Mouse (Mus musculus) forebrain, embryonic 16.5 days (tissue): ENCODE results near the gene S100a6. TPM values are rescaled to one million over a fixed set of nuclear protein-coding genes. Genes with fewer than 3 reads are reported as not detected.

ENCODE experiments used
- ATAC-seq: fragments of 200-750 bp; cut with Nextera tagmentation; 2 replicates; pipeline ENCODE4 v1.8.0; 2017; ENCODE audit warnings: mild to moderate bottlenecking, moderate library complexity
- H3K27ac ChIP-seq: fragments of 300-500 bp; sonication (generic); 2 replicates; pipeline ENCODE4 v1.5.1; 2014; ENCODE audit warnings: low read length, control low read depth
- H3K27me3 ChIP-seq: fragments of 300-500 bp; sonication (generic); replicated peaks from 2 replicates; pipeline ENCODE4 v1.6.1; 2014; ENCODE audit warnings: low read length; ENCODE audit not compliant: control insufficient read depth, insufficient read depth
- H3K36me3 ChIP-seq: fragments of 300-500 bp; sonication (generic); 2 replicates; pipeline ENCODE4 v1.6.1; 2014; ENCODE audit not compliant: control insufficient read depth, insufficient read depth
- H3K4me1 ChIP-seq: fragments of 300-500 bp; sonication (generic); replicated peaks from 2 replicates; pipeline ENCODE4 v1.6.1; 2014; ENCODE audit warnings: low read length; ENCODE audit not compliant: control insufficient read depth, insufficient read depth
- H3K4me2 ChIP-seq: fragments of 300-500 bp; sonication (generic); 2 replicates; pipeline ENCODE4 v1.6.1; 2014; ENCODE audit warnings: mild to moderate bottlenecking, low read length, control low read depth
- H3K4me3 ChIP-seq: fragments of 300-500 bp; sonication (generic); replicated peaks from 2 replicates; pipeline ENCODE4 v1.5.1; 2014; ENCODE audit warnings: mild to moderate bottlenecking, low read length, control low read depth
- H3K9ac ChIP-seq: fragments of 300-500 bp; sonication (generic); replicated peaks from 2 replicates; pipeline ENCODE4 v1.6.1; 2014; ENCODE audit warnings: low read depth, low read length, control low read depth
- H3K9me3 ChIP-seq: fragments of 300-500 bp; sonication (generic); 2 replicates; pipeline ENCODE4 v1.6.1; 2016; ENCODE audit warnings: low read length; ENCODE audit not compliant: control insufficient read depth
- WGBS: fragments of 180-500 bp; shearing (Covaris S2); extraction: QIAGEN DNeasy Blood & Tissue Kit; methylation state at CpG from one replicate; pipeline ENCODE4 v1.1.7; 2014; 5-methylcytosine and 5-hydroxymethylcytosine counted together
- polyA plus RNA-seq: library from polyadenylated mRNA; unstranded; fragments of >200 nt; fragmentation: Nextera tagmentation; extraction: Ambion mirVana; gene quantifications from 2 replicates; pipeline ENCODE4 v1.2.1, GENCODE M21; 2015

S100a6 gene
- polyA plus RNA-seq, 1 experiment from 2014 or later = 9.5 TPM

DNA sequence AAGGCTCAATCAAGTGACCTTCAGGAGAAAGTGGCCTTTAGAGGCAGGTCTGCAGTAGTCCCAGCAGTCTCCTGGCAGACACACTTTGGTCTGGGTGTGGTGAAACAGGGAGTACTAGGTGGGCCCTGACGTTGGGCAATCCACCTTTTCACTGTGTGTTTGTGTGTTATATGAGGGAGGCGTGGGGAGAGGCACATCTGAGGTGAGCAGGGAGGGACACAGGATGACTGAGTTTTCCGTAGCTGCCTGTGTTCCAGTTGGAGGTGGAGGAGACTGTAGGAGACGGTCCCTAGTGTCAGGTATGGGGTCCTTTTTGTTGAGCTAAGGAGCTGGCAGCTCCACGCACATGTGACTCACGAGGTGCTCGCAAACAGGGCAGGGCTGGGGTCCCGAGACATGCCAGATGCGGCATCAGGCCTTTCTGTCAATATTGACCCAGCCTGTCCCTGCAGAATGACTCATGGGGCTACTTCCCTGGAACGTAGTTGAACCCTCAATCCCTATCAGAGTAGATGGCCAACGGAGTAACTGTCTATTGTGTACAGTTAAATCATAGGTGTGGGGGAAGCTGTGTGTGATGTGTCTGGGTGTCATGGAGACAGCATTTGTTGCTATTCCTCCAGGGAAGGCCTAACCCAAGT lies 2.0 kb downstream of the S100a6 start:
- Histone ChIP-seq H3K27me3 (no peaks in the 10 kb centered on the region), H3K9ac (no peak overlapping the region), H3K4me1 (peaks cover 6% of the 10 kb centered on the region), H3K4me3 (no peak overlapping the region), H3K36me3 (no peaks in the 10 kb centered on the region), H3K9me3 (no peaks in the 10 kb centered on the region), H3K27ac (no peak overlapping the region), H3K4me2 (no peak overlapping the region)
- 85% methylated on average over 11 of the region's 11 CpGs for WGBS
- ATAC-seq = no peak

- no peaks in the 10 kb centered on the region for H3K9me3 ChIP-seq
- ATAC-seq = peak; percentile 63
- H3K36me3 ChIP-seq = no peaks in the 10 kb centered on the region
- no peak overlapping the region for H3K9ac ChIP-seq
- peaks cover 6% of the 10 kb centered on the region for H3K4me1 ChIP-seq
- 13% methylated on average over 7 of the region's 7 CpGs for WGBS
- no peak overlapping the region for H3K4me2 ChIP-seq
- H3K27me3 ChIP-seq = no peaks in the 10 kb centered on the region
- H3K27ac ChIP-seq = no peak overlapping the region
- no peak overlapping the region for H3K4me3 ChIP-seq
Measured at GRCm38 (mm10) chr3:90615415-90615814, 2.7 kb downstream of the S100a6 start.

GRCm38 (mm10) chr3:90615911-90616310 lies 3.2 kb downstream of the S100a6 start:
- Histone ChIP-seq H3K4me3 (no peak overlapping the region), H3K9ac (no peak overlapping the region), H3K27ac (no peak overlapping the region), H3K4me2 (no peak overlapping the region), H3K36me3 (no peaks in the 10 kb centered on the region), H3K4me1 (peaks cover 6% of the 10 kb centered on the region), H3K27me3 (no peaks in the 10 kb centered on the region), H3K9me3 (no peaks in the 10 kb centered on the region)
- 65% methylated on average over 1 of the region's 1 CpGs for WGBS
- no peak for ATAC-seq

DNA sequence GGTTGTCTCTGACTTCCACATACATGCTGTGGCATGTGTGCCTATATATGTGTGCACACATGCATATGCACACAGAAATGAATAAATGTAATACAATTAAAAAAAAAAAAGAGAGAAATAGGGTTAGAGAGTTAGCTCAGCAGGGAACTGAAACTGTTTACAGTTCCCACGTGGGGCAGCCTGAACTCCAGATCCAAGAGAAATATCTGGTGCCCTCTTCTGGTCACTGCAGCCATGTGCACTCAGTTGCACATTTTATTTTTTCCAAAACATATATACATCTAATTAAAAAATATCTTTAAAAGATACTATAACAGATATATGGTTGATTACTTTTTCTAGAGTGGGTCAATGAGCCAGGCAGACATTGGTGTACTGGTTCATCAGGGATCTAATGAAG lies 4.9 kb downstream of the S100a6 start:
- ATAC-seq = no peak
- peaks cover 6% of the 10 kb centered on the region for H3K4me1 ChIP-seq
- WGBS = 15% methylated on average over 1 of the region's 1 CpGs
- H3K9me3 ChIP-seq = no peaks in the 10 kb centered on the region
- no peaks in the 10 kb centered on the region for H3K36me3 ChIP-seq
- H3K4me2 ChIP-seq = no peak overlapping the region
- H3K27me3 ChIP-seq = no peaks in the 10 kb centered on the region
- H3K4me3 ChIP-seq = no peak overlapping the region
- no peak overlapping the region for H3K27ac ChIP-seq
- H3K9ac ChIP-seq = no peak overlapping the region

DNA sequence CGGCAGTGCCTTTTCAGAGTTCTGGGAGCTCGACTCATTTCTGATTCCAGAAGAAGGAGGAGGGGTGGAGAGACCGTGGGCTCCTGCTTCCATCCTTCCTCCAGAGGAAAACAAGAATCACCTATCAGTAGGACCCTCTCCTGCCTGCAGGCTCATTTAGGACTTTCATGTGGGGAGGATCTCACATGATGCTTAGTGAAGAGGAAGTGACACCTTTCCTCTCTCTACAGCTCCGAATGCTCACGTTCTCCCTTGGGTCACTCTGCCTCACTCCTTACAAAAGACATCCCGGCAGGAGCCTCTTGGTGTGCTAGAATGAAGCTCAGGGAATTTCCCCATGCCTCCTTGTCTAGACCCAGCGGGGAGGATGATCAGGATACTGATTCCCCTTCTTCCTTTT lies 8.9 kb downstream of the S100a6 start:
- no peak overlapping the region for H3K9ac ChIP-seq
- H3K27me3 ChIP-seq = no peaks in the 10 kb centered on the region
- no peak overlapping the region for H3K4me3 ChIP-seq
- no peak for ATAC-seq
- 60% methylated on average over 7 of the region's 7 CpGs for WGBS
- H3K4me2 ChIP-seq = no peak overlapping the region
- H3K27ac ChIP-seq = no peak overlapping the region
- H3K9me3 ChIP-seq = no peaks in the 10 kb centered on the region
- H3K4me1 ChIP-seq = peaks cover 13% of the 10 kb centered on the region
- H3K36me3 ChIP-seq = no peaks in the 10 kb centered on the region

DNA sequence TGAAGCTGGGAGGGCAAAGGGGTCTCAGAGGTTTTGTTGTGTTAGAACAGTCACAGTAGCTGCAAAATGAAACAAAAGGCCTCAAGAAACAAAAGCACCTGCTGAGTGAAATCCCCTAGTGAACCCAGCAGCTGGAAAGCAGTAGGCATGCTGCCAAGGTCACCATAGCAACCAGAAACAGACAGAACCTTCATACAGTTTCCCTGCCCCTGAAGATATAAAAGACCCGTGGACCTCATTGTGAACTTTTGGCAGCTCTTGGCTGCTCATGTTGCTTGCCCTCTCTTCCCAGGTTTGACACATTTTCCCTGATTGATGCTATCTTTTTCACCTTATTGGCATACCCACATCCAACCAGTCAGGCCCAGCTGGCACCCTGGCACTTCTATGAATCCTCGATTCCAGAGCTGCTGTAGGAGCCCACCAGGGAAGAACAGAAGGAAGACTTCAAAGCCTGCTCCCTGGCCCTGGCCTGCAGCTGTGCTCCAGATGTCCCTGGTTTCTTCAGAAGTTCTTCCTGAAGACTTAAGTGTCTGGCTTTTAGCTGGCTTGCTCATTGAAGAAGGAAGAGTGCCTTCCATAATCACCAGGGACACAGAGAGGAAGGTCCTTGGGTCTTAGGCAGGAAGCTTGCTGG lies 10.9 kb downstream of the S100a6 start:
- Histone ChIP-seq H3K27me3 (no peaks in the 10 kb centered on the region), H3K9ac (no peak overlapping the region), H3K9me3 (no peaks in the 10 kb centered on the region), H3K4me1 (peaks cover 13% of the 10 kb centered on the region), H3K4me3 (no peak overlapping the region), H3K36me3 (no peaks in the 10 kb centered on the region), H3K27ac (no peak overlapping the region), H3K4me2 (no peak overlapping the region)
- WGBS = 2% methylated on average over 2 of the region's 2 CpGs
- peak; percentile 66; the same call in 1 of the 2 replicates for ATAC-seq

DNA sequence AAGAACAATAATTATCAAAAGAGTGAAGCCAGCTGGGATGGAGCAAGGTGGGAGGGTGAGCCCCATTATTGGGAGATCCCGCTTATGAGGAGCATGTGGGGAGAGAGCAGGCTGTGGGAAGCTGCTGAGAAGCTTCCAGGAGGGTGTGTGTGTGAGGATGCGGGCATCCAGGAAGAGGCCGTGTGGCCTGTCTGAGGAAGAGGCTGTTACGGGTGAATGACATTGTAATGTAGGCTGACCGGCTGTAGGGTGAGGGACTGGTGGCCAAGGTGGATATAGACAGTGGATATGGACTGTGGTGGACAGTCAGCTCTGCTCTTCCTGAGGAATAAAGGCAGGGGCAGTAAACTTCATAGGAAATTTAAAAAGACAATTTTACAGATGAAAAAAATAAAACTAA lies 12.8 kb downstream of the S100a6 start:
- ATAC-seq = no peak
- H3K4me2 ChIP-seq = no peak overlapping the region
- H3K27me3 ChIP-seq = no peaks in the 10 kb centered on the region
- 78% methylated on average over 5 of the region's 5 CpGs for WGBS
- no peak overlapping the region for H3K27ac ChIP-seq
- no peak overlapping the region for H3K9ac ChIP-seq
- no peaks in the 10 kb centered on the region for H3K36me3 ChIP-seq
- no peaks in the 10 kb centered on the region for H3K9me3 ChIP-seq
- peaks cover 13% of the 10 kb centered on the region for H3K4me1 ChIP-seq
- no peak overlapping the region for H3K4me3 ChIP-seq

DNA sequence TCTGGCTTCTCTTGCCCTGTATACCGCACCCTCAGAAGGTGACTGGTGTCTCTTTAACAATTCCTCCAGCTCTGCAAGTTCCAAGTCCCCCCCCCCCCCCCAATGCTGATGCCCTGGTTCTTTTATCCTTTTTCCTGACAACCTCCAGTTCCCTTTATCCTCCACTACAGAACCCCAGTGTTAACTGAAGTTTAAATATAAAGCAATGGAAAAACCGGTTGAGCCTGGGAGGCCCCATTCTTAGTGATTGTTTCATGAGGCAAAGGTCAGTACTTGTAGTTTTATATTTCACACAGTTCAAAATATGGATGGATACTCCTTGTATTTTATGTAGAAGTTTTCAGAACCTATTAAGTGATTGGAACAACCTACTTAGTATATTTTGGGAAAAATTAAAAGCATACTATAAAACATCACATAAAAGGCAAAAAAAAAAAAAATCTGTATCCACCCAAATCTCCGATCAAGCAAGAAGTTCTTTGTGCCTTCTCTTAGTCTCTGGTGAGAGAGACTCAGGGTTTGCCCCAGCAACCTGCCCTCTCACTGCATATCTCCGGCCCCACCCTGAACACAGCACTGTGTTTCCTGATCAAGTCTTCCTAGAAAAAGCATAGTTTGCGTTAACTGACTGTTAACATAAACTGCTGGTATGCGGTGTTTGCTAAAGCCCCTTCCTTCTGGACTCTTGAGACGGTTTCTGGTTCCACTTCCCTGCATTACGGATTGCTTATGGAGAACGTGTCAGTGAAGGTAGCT lies 13.8 kb downstream of the S100a6 start:
- H3K4me2 ChIP-seq = no peak overlapping the region
- no peak overlapping the region for H3K27ac ChIP-seq
- H3K9ac ChIP-seq = no peak overlapping the region
- no peaks in the 10 kb centered on the region for H3K36me3 ChIP-seq
- peaks cover 13% of the 10 kb centered on the region for H3K4me1 ChIP-seq
- no peaks in the 10 kb centered on the region for H3K27me3 ChIP-seq
- no peak overlapping the region for H3K4me3 ChIP-seq
- H3K9me3 ChIP-seq = no peaks in the 10 kb centered on the region
- no peak for ATAC-seq
- WGBS = 83% methylated on average over 9 of the region's 9 CpGs

DNA sequence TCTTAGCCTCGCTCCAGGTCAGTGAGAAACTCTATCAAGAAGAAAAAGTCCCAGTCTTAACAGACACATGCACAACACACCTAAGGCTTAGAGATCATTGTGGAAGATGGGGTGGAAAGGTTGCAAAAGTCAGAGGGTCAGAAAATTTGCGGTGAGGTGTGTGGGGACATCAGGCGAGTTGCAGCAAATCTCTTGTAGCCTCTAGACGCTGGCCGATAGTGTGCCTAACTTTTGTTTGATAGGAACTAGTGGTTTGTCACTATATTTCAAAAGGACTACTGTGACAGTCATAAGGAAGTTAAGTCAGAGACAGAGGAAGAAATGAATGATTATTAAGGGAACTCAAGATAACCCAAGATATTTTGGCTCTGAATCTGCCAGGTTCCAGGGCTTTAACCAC lies 14.7 kb downstream of the S100a6 start:
- Histone ChIP-seq H3K9me3 (no peaks in the 10 kb centered on the region), H3K27me3 (no peaks in the 10 kb centered on the region), H3K36me3 (no peaks in the 10 kb centered on the region), H3K27ac (no peak overlapping the region), H3K4me1 (peaks cover 13% of the 10 kb centered on the region), H3K4me2 (no peak overlapping the region), H3K4me3 (no peak overlapping the region), H3K9ac (no peak overlapping the region)
- WGBS = 96% methylated on average over 5 of the region's 5 CpGs
- ATAC-seq = no peak
